Mouse (Mus musculus) intestine, embryonic 14.5 days (tissue): Measurements from ENCODE around the gene Ly6g6c. TPM values are rescaled to one million over a fixed set of nuclear protein-coding genes. Genes with fewer than 3 reads are reported as not detected.

Experiments used
- ATAC-seq: fragments of 200-750 bp; cut with Nextera tagmentation; replicated peaks from 2 replicates; pipeline ENCODE4 v1.8.0; 2017; ENCODE audit warnings: low read depth, moderate number of reproducible peaks, moderate TSS enrichment, moderate library complexity; ENCODE audit not compliant: low FRiP score, low TSS enrichment
- DNase-seq: peaks from one replicate; pipeline ENCODE4 v3.0.0-alpha.2; 2018; ENCODE audit warnings: low spot score
- H3K27ac ChIP-seq: fragments of 300-500 bp; sonication (generic); 2 replicates; pipeline ENCODE4 v1.5.1; 2014; ENCODE audit warnings: low read depth, mild to moderate bottlenecking, control low read depth
- H3K27me3 ChIP-seq: fragments of 300-500 bp; sonication (generic); replicated peaks from 2 replicates; pipeline ENCODE4 v1.6.1; 2014; ENCODE audit warnings: low read length, control low read depth; ENCODE audit not compliant: control insufficient read depth, insufficient read depth
- H3K36me3 ChIP-seq: fragments of 300-500 bp; sonication (generic); 2 replicates; pipeline ENCODE4 v1.6.1; 2014; ENCODE audit warnings: low read length, control low read depth; ENCODE audit not compliant: control insufficient read depth, insufficient read depth
- H3K4me1 ChIP-seq: fragments of 300-500 bp; sonication (generic); replicated peaks from 2 replicates; pipeline ENCODE4 v1.6.1; 2014; ENCODE audit warnings: low read length, control low read depth, mixed read lengths; ENCODE audit not compliant: control insufficient read depth, insufficient read depth
- H3K4me2 ChIP-seq: fragments of 300-500 bp; sonication (generic); 2 replicates; pipeline ENCODE4 v1.6.1; 2014; ENCODE audit warnings: low read length
- H3K4me3 ChIP-seq: fragments of 300-500 bp; sonication (generic); 2 replicates; pipeline ENCODE4 v1.5.1; 2014; ENCODE audit warnings: low read depth, low read length, control low read depth, mixed read lengths
- H3K9ac ChIP-seq: fragments of 300-500 bp; sonication (generic); 2 replicates; pipeline ENCODE4 v1.6.1; 2014; ENCODE audit warnings: mild to moderate bottlenecking, low read length
- H3K9me3 ChIP-seq: fragments of 300-500 bp; sonication (generic); 2 replicates; pipeline ENCODE4 v1.6.1; 2016; ENCODE audit warnings: low read length, control low read depth; ENCODE audit not compliant: control insufficient read depth
- WGBS: fragments of 180-500 bp; shearing (Covaris S2); extraction: QIAGEN DNeasy Blood & Tissue Kit; methylation state at CpG from one replicate; pipeline ENCODE4 v1.1.7; 2014; 5-methylcytosine and 5-hydroxymethylcytosine counted together
- polyA plus RNA-seq: library from polyadenylated mRNA; unstranded; fragments of >200 nt; fragmentation: Nextera tagmentation; extraction: Ambion mirVana; gene quantifications from 2 replicates; pipeline ENCODE4 v1.2.1, GENCODE M21; 2014

The Ly6g6c gene
- polyA plus RNA-seq, 1 experiment from 2014 or later = not detected

DNA sequence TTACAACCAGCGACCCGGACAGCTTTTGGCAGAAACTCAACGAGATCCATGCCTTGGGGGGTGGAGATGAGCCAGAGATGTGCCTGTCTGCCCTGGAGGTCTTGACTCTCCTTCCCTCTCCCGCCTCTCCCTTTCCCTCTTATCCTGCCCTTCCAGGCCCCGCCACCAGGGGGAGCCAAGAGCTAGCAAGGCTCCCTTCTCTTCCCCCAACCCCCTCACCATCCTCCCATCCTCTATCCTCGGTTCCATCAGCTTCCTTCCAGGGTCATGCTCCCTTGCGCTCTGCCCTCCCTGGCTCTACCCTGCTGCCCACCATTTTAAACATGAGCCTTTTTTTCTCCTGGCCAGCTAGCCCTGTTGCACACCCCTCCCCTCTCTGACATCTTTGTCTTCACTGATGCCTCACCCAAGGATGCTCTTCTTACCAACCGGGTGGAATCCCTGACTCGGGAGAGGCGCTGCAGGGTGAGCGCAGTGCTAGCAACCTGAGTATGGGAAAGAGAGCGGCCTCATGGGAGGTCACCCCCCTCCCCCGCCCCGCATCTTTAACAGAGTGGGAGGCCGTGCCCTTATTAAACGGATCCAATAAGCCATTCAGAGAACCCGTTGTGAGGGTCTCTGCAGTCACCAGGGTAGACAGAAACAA, 43.9 kb upstream of the Ly6g6c start:
- peaks cover 8% of the 10 kb centered on the region; the same call in 1 of the 2 replicates for H3K36me3 ChIP-seq
- peaks cover 10% of the 10 kb centered on the region; the same call in 1 of the 2 replicates for H3K4me1 ChIP-seq
- H3K4me2 ChIP-seq = peak overlapping the region; percentile 15; the same call in 1 of the 2 replicates
- no peak overlapping the region for H3K4me3 ChIP-seq
- H3K27me3 ChIP-seq = no peaks in the 10 kb centered on the region
- ATAC-seq (0 out of 2 replicates have a peak, but pooled peaks have one; percentile 13), DNase-seq (peak; percentile 97)
- WGBS = 13% methylated on average over 17 of the region's 17 CpGs
- H3K27ac ChIP-seq = no peak overlapping the region
- no peak overlapping the region for H3K9ac ChIP-seq
- no peaks in the 10 kb centered on the region for H3K9me3 ChIP-seq

DNA sequence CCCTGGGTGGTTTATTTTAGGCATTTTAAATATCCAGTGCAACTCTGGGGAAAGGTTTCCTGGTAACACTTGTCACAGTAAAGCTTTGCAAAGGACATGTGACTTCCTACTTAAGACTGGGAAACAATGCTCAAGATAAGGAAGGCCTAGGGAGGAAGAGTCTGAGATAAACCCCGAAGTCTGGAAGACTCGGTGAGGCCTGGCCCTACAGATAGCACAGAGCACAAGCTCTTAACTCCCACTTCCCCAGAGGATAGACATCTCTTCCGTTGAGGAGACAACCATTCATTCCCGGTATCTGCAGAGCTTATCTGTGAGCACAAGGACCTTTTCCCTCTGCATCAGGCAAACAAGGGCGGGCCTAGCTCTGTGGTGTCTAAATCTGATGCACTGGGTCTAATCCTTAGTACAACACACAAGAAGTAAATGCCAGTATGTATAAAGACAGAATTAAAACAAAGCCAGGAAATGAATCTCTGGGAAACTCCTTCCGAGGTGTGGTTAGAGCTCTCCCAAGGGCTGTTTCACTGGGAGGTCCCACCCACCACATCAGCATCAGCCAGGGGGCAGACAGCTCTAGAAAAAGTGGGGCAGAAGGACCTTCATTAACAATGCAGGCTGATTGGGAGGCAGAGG, 43.2 kb upstream of the Ly6g6c start:
- Histone ChIP-seq H3K27ac (peak overlapping the region; percentile 40; the same call in 1 of the 2 replicates), H3K4me2 (no peak overlapping the region), H3K4me1 (peaks cover 10% of the 10 kb centered on the region; the same call in 1 of the 2 replicates), H3K9ac (no peak overlapping the region), H3K27me3 (no peaks in the 10 kb centered on the region), H3K9me3 (no peaks in the 10 kb centered on the region), H3K36me3 (0 out of 2 replicates have a peak, but pooled peaks cover 2% of the 10 kb centered on the region), H3K4me3 (no peak overlapping the region)
- no peak for ATAC-seq
- no peak for DNase-seq
- WGBS = 37% methylated on average over 6 of the region's 6 CpGs

DNA sequence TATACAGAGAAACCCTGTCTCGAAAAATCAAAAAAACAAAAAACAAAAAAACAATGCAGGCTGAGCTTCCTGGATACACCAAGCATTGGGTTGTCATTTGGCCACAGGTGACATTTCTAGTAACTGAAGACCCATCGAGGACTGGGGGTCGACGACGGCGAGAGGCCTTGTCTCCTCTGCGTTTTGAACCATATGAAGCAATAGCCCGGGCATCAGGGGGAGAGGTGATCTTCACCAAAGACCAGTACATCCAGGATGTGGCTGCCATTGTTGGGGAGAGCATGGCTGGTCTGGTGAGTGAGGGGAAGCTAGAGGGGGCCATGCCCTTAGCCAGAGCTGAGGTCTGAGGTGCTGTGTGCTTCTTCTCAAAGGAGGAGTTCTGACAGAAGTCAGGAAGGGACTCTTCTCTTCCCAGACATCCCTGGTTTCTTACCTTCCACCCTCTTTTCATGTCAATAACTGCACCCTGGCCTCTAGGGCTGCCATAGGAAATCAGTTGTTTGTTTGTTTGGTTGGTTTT, 42.6 kb upstream of the Ly6g6c start:
- 92% methylated on average over 8 of the region's 8 CpGs for WGBS
- no peak for ATAC-seq
- Histone ChIP-seq H3K36me3 (no peaks in the 10 kb centered on the region), H3K27ac (no peak overlapping the region; the same call in 1 of the 2 replicates), H3K4me2 (no peak overlapping the region), H3K27me3 (no peaks in the 10 kb centered on the region), H3K4me3 (no peak overlapping the region), H3K4me1 (peaks cover 16% of the 10 kb centered on the region; the same call in 1 of the 2 replicates), H3K9ac (no peak overlapping the region), H3K9me3 (no peaks in the 10 kb centered on the region)
- no peak for DNase-seq

DNA sequence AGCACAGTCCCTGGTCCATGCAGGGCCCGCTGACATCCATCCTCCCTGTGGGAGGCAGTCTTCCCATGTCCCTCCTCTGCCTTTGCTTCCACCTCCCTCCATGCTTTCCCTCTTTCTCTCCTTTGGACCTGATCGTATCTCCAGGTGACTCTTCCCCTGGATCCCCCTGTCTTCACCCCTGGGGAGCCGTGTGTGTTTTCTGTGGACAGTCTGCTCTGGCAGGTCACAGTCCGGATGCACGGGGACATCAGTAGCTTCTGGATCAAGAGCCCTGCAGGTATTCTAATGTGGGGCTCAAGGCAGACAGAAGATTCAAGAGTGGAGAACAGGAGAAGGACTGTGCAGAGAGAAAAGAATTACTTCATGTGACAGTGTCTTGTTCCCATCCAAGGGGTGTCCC, 42.0 kb upstream of the Ly6g6c start:
- DNase-seq = no peak
- Histone ChIP-seq H3K27me3 (no peaks in the 10 kb centered on the region), H3K27ac (no peak overlapping the region), H3K4me2 (no peak overlapping the region), H3K36me3 (no peaks in the 10 kb centered on the region), H3K4me3 (no peak overlapping the region), H3K4me1 (peaks cover 20% of the 10 kb centered on the region; the same call in 1 of the 2 replicates), H3K9ac (no peak overlapping the region), H3K9me3 (no peaks in the 10 kb centered on the region)
- no peak for ATAC-seq
- WGBS = 76% methylated on average over 5 of the region's 5 CpGs

GRCm38 (mm10) chr17:35023756-35024155, 41.4 kb upstream of the Ly6g6c start:
- DNase-seq = no peak
- H3K9me3 ChIP-seq = no peaks in the 10 kb centered on the region
- H3K27ac ChIP-seq = no peak overlapping the region
- H3K9ac ChIP-seq = no peak overlapping the region
- no peaks in the 10 kb centered on the region for H3K27me3 ChIP-seq
- H3K36me3 ChIP-seq = no peaks in the 10 kb centered on the region
- H3K4me2 ChIP-seq = no peak overlapping the region
- H3K4me3 ChIP-seq = no peak overlapping the region
- ATAC-seq = peak; percentile 14; the same call in 1 of the 2 replicates
- H3K4me1 ChIP-seq = peaks cover 20% of the 10 kb centered on the region; the same call in 1 of the 2 replicates
- WGBS = 63% methylated on average over 4 of the region's 4 CpGs

DNA sequence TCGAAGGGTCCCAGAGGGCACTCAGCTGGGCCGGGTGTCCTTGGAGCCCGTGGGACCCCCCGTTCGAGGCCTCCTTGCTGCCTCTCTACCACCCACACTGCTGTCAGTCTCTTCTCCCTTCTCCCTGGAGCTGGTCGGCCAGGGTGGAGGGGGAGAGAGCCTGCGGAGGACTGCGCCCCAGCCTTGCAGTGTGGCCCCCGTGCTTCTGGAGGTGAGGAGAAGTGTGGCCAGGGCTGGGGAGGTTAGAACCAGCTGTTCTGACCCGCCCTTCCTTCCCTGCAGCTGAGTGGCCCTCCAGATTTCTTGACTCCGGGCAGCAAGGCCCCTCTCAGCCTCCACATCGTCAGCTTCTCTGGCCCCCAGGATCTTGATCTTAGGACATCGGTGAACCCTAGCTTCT, 40.9 kb upstream of the Ly6g6c start:
- peaks cover 20% of the 10 kb centered on the region; the same call in 1 of the 2 replicates for H3K4me1 ChIP-seq
- 70% methylated on average over 13 of the region's 13 CpGs for WGBS
- H3K9ac ChIP-seq = no peak overlapping the region
- no peaks in the 10 kb centered on the region for H3K36me3 ChIP-seq
- no peak overlapping the region for H3K27ac ChIP-seq
- H3K4me3 ChIP-seq = no peak overlapping the region
- H3K4me2 ChIP-seq = no peak overlapping the region
- ATAC-seq = no peak
- DNase-seq = no peak
- no peaks in the 10 kb centered on the region for H3K9me3 ChIP-seq
- H3K27me3 ChIP-seq = no peaks in the 10 kb centered on the region

DNA sequence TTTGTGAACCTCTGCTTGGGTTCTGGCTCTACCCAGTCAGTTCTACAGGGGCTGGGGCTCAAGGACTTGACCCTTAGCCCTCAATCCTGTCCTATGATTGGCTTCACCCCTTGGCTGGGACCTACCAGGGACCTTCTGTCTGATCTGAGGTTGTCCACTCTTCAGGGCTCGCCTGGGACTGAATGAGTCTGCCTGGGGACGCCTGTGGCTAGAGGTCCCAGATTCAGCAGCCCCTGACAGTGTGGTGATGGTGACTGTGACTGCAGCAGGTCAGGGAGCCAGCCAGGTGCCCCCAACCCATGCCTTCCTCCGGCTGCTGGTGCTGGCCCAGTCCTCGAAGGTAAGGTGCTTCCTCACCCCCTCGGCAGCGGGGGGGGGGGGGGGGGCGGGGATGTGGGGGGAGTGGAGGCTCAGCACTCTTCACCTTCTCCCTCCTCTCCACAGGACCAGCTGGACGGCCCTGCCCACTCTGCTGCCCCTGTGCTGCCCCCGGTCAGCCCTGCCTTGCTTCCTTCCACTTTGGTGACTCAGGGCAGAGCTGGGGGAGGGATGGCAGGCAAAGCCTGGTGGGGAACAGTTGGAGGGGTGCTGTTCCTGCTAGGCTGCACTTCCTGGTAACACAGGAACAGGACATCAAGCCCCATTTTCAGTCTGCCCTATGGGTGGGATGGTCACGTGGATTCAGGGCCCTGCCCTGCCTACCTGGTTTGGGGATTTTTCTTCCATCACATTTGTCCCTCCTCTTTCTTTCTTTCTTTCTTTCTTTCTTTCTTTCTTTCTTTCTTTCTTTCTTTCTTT, 40.3 kb upstream of the Ly6g6c start:
- H3K27ac ChIP-seq = no peak overlapping the region
- no peak for ATAC-seq
- no peak overlapping the region for H3K4me3 ChIP-seq
- no peaks in the 10 kb centered on the region for H3K27me3 ChIP-seq
- no peak for DNase-seq
- H3K4me1 ChIP-seq = peaks cover 20% of the 10 kb centered on the region; the same call in 1 of the 2 replicates
- no peak overlapping the region for H3K9ac ChIP-seq
- H3K4me2 ChIP-seq = no peak overlapping the region
- WGBS = 59% methylated on average over 7 of the region's 10 CpGs
- H3K36me3 ChIP-seq = no peaks in the 10 kb centered on the region
- no peaks in the 10 kb centered on the region for H3K9me3 ChIP-seq

- Histone ChIP-seq H3K9ac (no peak overlapping the region), H3K36me3 (no peaks in the 10 kb centered on the region), H3K4me3 (no peak overlapping the region), H3K9me3 (no peaks in the 10 kb centered on the region), H3K4me1 (peaks cover 20% of the 10 kb centered on the region; the same call in 1 of the 2 replicates), H3K27me3 (no peaks in the 10 kb centered on the region), H3K4me2 (no peak overlapping the region), H3K27ac (no peak overlapping the region)
- DNase-seq (no peak), ATAC-seq (no peak)
- 82% methylated on average over 5 of the region's 5 CpGs for WGBS
These were observed 39.0 kb upstream of the Ly6g6c start for GRCm38 (mm10) chr17:35026206-35026605.
